Comparison of ENCODE assay signal across 12 mouse cellular contexts in genomic region chr19:12427605-12428004, GRCm38 (mm10). TPM values are rescaled to one million over a fixed set of nuclear protein-coding genes. Genes with fewer than 3 reads are reported as not detected.
"Had no signal": no experiment of that assay in that cellular context is flagged by ENCODE, and none has a peak within 500 bp of the region (broad histone marks: within the 10 kb centered on the region; RNA-seq: fewer than 3 reads in every experiment).

Gene Pfpl (plus strand): TSS chr19:12427905.

- H3K4me3 ChIP-seq: neural tube, embryonic 13.5 days; neural tube, embryonic 15.5 days; stomach, embryonic 15.5 days had no signal

- H3K4me2 ChIP-seq: neural tube, embryonic 13.5 days; neural tube, embryonic 15.5 days; stomach, embryonic 15.5 days had no signal

- H3K27me3 ChIP-seq: neural tube, embryonic 13.5 days; neural tube, embryonic 15.5 days; stomach, embryonic 15.5 days had no signal

- H3K36me3 ChIP-seq: neural tube, embryonic 13.5 days; neural tube, embryonic 15.5 days; stomach, embryonic 15.5 days had no signal

RNA-seq across cellular contexts. Expression of gene Pfpl, which starts in this region (rescaled TPM):
- total RNA-seq: neutrophil, adult 5-6 weeks had no signal
- polyA plus RNA-seq: neural tube, embryonic 14.5 days; neural tube, embryonic 15.5 days; small intestine, adult 2 months; spleen, adult 2 months; stomach, embryonic 14.5 days; stomach, embryonic 15.5 days; stomach, embryonic 16.5 days; stomach, postnatal 0 days; thymus, postnatal 0 days; urinary bladder, adult 2 months had no signal
